Mouse (Mus musculus) cerebellum, adult 2 months (tissue): ENCODE measurements at regions not wholly inside any gene's neighbourhood (a gene's known extent, or its start where the extent isn't known, plus 50 kb on each side); places are given as distances from the start of the nearest gene placed in this dataset.

Experiments
- CTCF ChIP-seq: fragments of 200-500 bp; IDR thresholded peaks from 2 replicates; pipeline ENCODE4 v1.5.1; 2011; ENCODE audit warnings: low read depth, mild to moderate bottlenecking, control low read depth, low read length, moderate library complexity, borderline replicate concordance; ENCODE audit not compliant: insufficient read depth
- POLR2A ChIP-seq: fragments of 200-500 bp; IDR thresholded peaks from 2 replicates; pipeline ENCODE4 v1.6.1; 2011; ENCODE audit warnings: low read length, control low read depth, borderline replicate concordance; ENCODE audit not compliant: insufficient read depth

DNA sequence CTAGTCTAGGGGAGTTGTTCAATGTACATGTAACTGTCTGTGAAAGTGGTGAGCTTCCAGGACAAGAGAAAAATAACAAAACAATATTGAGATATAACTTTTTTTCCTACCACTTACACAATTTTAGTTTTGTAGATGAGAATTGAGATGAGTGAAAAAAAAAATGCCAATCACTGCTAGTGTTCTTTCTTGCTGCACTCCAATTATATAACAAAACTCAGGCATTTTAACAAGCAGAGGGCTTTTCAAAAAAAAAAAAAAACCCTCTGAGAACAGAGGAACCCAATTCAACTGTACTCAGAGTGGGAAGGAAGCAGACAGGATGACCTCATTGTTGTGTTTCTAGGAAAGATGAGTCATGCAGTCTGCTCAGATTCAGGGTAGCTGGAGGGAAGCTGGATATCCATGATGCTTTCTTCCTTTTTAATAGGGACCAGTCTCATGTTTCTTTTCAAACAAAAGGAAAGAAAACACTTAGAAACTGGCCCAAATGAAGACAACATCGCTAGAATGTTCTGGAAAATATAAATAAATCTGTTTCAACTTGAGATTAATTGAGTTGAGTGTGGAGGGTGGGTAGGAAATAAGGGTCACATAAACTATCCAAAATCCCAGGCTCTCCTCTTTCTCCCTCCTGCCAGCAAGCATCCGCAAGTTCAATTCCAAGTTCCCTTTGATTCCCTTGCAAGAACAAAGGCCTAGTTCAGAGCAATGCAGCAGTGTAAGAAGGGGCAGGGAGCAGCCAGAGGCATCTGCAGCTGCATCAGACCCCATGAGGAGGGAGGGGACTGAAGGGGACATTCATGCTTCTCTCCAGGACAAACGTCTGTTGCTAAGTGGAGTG, 250.6 kb downstream of the Trib2 start:
- TF ChIP-seq CTCF (no peak), POLR2A (no peak)
